Mouse (Mus musculus): ENCODE results near the gene Dnajc21.

DNA sequence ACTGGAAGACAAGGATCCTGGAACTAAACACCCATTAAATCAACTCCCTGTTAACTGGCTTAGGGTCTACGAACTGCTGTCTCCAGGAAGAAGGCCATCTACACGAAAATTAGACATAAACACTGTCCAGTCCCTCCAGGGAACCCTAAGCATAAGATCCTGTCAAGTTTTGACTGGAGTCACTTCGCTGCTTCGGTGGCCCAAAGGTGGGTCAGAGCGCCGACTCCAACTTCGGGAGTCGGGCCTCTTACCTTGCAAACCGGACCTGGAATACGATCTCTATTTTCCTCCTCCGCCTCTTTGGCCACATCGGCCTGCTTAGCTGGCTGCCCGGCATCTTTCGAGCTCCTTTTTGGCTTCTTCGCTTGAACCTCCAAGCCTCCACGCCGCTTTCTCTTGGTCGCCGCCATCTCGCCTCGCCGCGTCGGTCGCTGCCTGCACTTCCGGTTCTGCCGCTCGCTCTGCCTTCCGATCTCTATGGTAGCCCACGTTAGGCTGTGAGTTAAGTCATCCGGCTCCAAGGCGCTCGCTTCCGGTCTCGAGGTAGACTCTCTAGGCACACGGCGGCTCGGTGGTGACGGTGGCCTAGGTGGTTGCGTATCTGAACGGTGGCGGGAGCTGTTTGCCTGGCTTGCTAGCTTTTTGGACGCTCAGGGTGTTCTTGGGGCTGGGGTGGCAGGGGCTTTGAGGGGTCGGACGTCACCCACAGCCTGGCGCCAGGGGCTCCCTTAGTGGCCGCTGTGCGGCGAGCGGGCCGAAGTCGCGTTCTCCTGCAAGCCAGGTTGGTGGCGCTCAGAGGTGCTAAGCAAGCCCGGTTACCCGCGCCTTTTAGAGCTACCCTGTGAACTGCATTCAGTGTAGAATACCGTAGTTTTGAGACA is 15.4 kb upstream of the Dnajc21 start, which contains the start of the genes Brix1 and Rad1:
- TF ChIP-seq CTCF (IDR thresholded peaks at IDR 0.05; ENCODE audit: control insufficient read depth, insufficient read depth, insufficient read length) (no peak), MAX (IDR thresholded peaks at IDR 0.05) (peak; percentile 62), MYOD1 (IDR thresholded peaks at IDR 0.05; ENCODE audit: control insufficient read depth, insufficient read length, low read depth) (no peak)
